Mouse (Mus musculus) forebrain, embryonic 10.5 days (tissue): ENCODE data around the gene Cyfip2. TPM values are rescaled to one million over a fixed set of nuclear protein-coding genes. Genes with fewer than 3 reads are reported as not detected.

Experiments used
- DNase-seq: peaks from one replicate; pipeline ENCODE4 v3.0.0-alpha.2; 2017; ENCODE audit warnings: low spot score; ENCODE audit errors: extremely low spot score
- H3K27ac ChIP-seq: fragments of 300-500 bp; sonication (generic); 2 replicates; pipeline ENCODE4 v1.5.1; 2016; ENCODE audit warnings: mild to moderate bottlenecking
- H3K27me3 ChIP-seq: fragments of 300-500 bp; sonication (generic); 2 replicates; pipeline ENCODE4 v1.6.1; 2016; ENCODE audit warnings: mild to moderate bottlenecking; ENCODE audit not compliant: poor library complexity, severe bottlenecking
- H3K36me3 ChIP-seq: fragments of 300-500 bp; sonication (generic); replicated peaks from 2 replicates; pipeline ENCODE4 v1.6.1; 2016; ENCODE audit warnings: mild to moderate bottlenecking, moderate library complexity
- H3K4me1 ChIP-seq: fragments of 300-500 bp; sonication (generic); 2 replicates; pipeline ENCODE4 v1.6.1; 2016
- H3K4me3 ChIP-seq: fragments of 300-500 bp; sonication (generic); 2 replicates; pipeline ENCODE4 v1.5.1; 2016; ENCODE audit warnings: mild to moderate bottlenecking, moderate library complexity
- H3K9me3 ChIP-seq: fragments of 300-500 bp; sonication (generic); 2 replicates; pipeline ENCODE4 v1.6.1; 2016; ENCODE audit warnings: mild to moderate bottlenecking, moderate library complexity
- WGBS: fragments of 180-500 bp; shearing (Covaris S2); methylation state at CpG from one replicate; pipeline ENCODE4 v1.1.7; 2016; 5-methylcytosine and 5-hydroxymethylcytosine counted together
- polyA plus RNA-seq: library from polyadenylated mRNA; unstranded; fragments of >200 nt; fragmentation: Nextera tagmentation; extraction: Ambion mirVana; gene quantifications from 2 replicates; pipeline ENCODE4 v1.2.1, GENCODE M21; 2016

Gene Cyfip2
- polyA plus RNA-seq = 23.1 and 25.0 TPM in 2 replicates

GRCm38 (mm10) chr11:46312523-46313035 lies at the start of gene Cyfip2:
Cyfip2 (minus strand) TSS chr11:46312859.
- H3K4me3 ChIP-seq = peak within 1 kb of the TSS; percentile 60
- no peaks in the 10 kb centered on the region for H3K9me3 ChIP-seq
- H3K4me1 ChIP-seq = peaks cover 45% of the 10 kb centered on the region
- 6% methylated on average over 14 of the region's 14 CpGs for WGBS
- peaks cover 10% of the 10 kb centered on the region for H3K27me3 ChIP-seq
- DNase-seq = no peak
- peak within 1 kb of the TSS; percentile 89 for H3K27ac ChIP-seq
- peaks cover 3% of the 10 kb centered on the region; the same call in 1 of the 2 replicates for H3K36me3 ChIP-seq

GRCm38 (mm10) chr11:46360991-46361665 lies 48.5 kb upstream of the Cyfip2 start:
- no peak overlapping the region for H3K27ac ChIP-seq
- peak; percentile 22 for DNase-seq

GRCm38 (mm10) chr11:46358369-46358768 lies 45.7 kb upstream of the Cyfip2 start:
- no peak for DNase-seq
- Histone ChIP-seq H3K4me3 (no peak overlapping the region), H3K27ac (no peak overlapping the region), H3K4me1 (peaks cover 8% of the 10 kb centered on the region; the same call in 1 of the 2 replicates), H3K36me3 (no peaks in the 10 kb centered on the region), H3K9me3 (no peaks in the 10 kb centered on the region), H3K27me3 (no peaks in the 10 kb centered on the region)
- WGBS = 70% methylated on average over 1 of the region's 1 CpGs

More at GRCm38 (mm10) chr11:46360991-46361665, 48.5 kb upstream of the Cyfip2 start:
- H3K4me3 ChIP-seq = no peak overlapping the region
- H3K27me3 ChIP-seq = no peaks in the 10 kb centered on the region
- H3K4me1 ChIP-seq = peaks cover 8% of the 10 kb centered on the region; the same call in 1 of the 2 replicates
- H3K36me3 ChIP-seq = no peaks in the 10 kb centered on the region
- WGBS = 76% methylated on average over 2 of the region's 2 CpGs
- no peaks in the 10 kb centered on the region for H3K9me3 ChIP-seq

GRCm38 (mm10) chr11:46349681-46350410 lies 37.2 kb upstream of the Cyfip2 start:
- Histone ChIP-seq H3K4me3 (no peak overlapping the region), H3K27ac (no peak overlapping the region), H3K36me3 (no peaks in the 10 kb centered on the region), H3K9me3 (no peaks in the 10 kb centered on the region), H3K4me1 (0 out of 2 replicates have a peak, but pooled peaks cover 4% of the 10 kb centered on the region), H3K27me3 (no peaks in the 10 kb centered on the region)
- 63% methylated on average over 2 of the region's 2 CpGs for WGBS
- no peak for DNase-seq

- H3K27ac ChIP-seq = no peak overlapping the region
- 76% methylated on average over 3 of the region's 3 CpGs for WGBS
- H3K36me3 ChIP-seq = no peaks in the 10 kb centered on the region
- no peak overlapping the region for H3K4me3 ChIP-seq
- H3K9me3 ChIP-seq = no peaks in the 10 kb centered on the region
- no peak for DNase-seq
- H3K4me1 ChIP-seq = 0 out of 2 replicates have a peak, but pooled peaks cover 4% of the 10 kb centered on the region
- H3K27me3 ChIP-seq = no peaks in the 10 kb centered on the region
Observed at GRCm38 (mm10) chr11:46348416-46348815, 35.8 kb upstream of the Cyfip2 start.

GRCm38 (mm10) chr11:46347756-46348155 lies 35.1 kb upstream of the Cyfip2 start:
- H3K27ac ChIP-seq = peak overlapping the region; percentile 40; the same call in 1 of the 2 replicates
- H3K4me1 ChIP-seq = 0 out of 2 replicates have a peak, but pooled peaks cover 4% of the 10 kb centered on the region
- no peaks in the 10 kb centered on the region for H3K36me3 ChIP-seq
- 97% methylated on average over 5 of the region's 5 CpGs for WGBS
- H3K9me3 ChIP-seq = no peaks in the 10 kb centered on the region
- no peak overlapping the region for H3K4me3 ChIP-seq
- no peaks in the 10 kb centered on the region for H3K27me3 ChIP-seq
- DNase-seq = no peak

- no peaks in the 10 kb centered on the region for H3K27me3 ChIP-seq
- H3K27ac ChIP-seq = no peak overlapping the region
- 69% methylated on average over 5 of the region's 5 CpGs for WGBS
- no peak for DNase-seq
- no peaks in the 10 kb centered on the region for H3K9me3 ChIP-seq
- H3K4me1 ChIP-seq = 0 out of 2 replicates have a peak, but pooled peaks cover 2% of the 10 kb centered on the region
- H3K4me3 ChIP-seq = no peak overlapping the region
- no peaks in the 10 kb centered on the region for H3K36me3 ChIP-seq
Observed at GRCm38 (mm10) chr11:46343886-46344546, 31.4 kb upstream of the Cyfip2 start.

GRCm38 (mm10) chr11:46341960-46342359 lies 29.3 kb upstream of the Cyfip2 start:
- no peaks in the 10 kb centered on the region for H3K36me3 ChIP-seq
- 95% methylated on average over 4 of the region's 4 CpGs for WGBS
- H3K27me3 ChIP-seq = no peaks in the 10 kb centered on the region
- DNase-seq = no peak
- H3K4me3 ChIP-seq = no peak overlapping the region
- H3K27ac ChIP-seq = no peak overlapping the region
- H3K9me3 ChIP-seq = no peaks in the 10 kb centered on the region
- no peaks in the 10 kb centered on the region for H3K4me1 ChIP-seq

GRCm38 (mm10) chr11:46336020-46336419 lies 23.4 kb upstream of the Cyfip2 start:
- no peaks in the 10 kb centered on the region for H3K4me1 ChIP-seq
- H3K36me3 ChIP-seq = no peaks in the 10 kb centered on the region
- WGBS = 86% methylated on average over 5 of the region's 5 CpGs
- DNase-seq = no peak
- H3K27me3 ChIP-seq = no peaks in the 10 kb centered on the region
- H3K9me3 ChIP-seq = no peaks in the 10 kb centered on the region
- no peak overlapping the region for H3K27ac ChIP-seq
- no peak overlapping the region for H3K4me3 ChIP-seq

GRCm38 (mm10) chr11:46332217-46332616 lies 19.6 kb upstream of the Cyfip2 start:
- H3K4me1 ChIP-seq = no peaks in the 10 kb centered on the region
- H3K9me3 ChIP-seq = no peaks in the 10 kb centered on the region
- no peaks in the 10 kb centered on the region for H3K27me3 ChIP-seq
- 93% methylated on average over 8 of the region's 8 CpGs for WGBS
- H3K36me3 ChIP-seq = no peaks in the 10 kb centered on the region
- H3K4me3 ChIP-seq = no peak overlapping the region
- no peak overlapping the region for H3K27ac ChIP-seq
- DNase-seq = no peak

- no peak overlapping the region for H3K27ac ChIP-seq
- no peaks in the 10 kb centered on the region for H3K9me3 ChIP-seq
- DNase-seq = no peak
- H3K36me3 ChIP-seq = no peaks in the 10 kb centered on the region
- no peaks in the 10 kb centered on the region for H3K27me3 ChIP-seq
- 91% methylated on average over 16 of the region's 16 CpGs for WGBS
- H3K4me3 ChIP-seq = no peak overlapping the region
- H3K4me1 ChIP-seq = 0 out of 2 replicates have a peak, but pooled peaks cover 3% of the 10 kb centered on the region
Observed at GRCm38 (mm10) chr11:46326271-46327015, 13.8 kb upstream of the Cyfip2 start.

- Histone ChIP-seq H3K27ac (no peak overlapping the region), H3K4me3 (no peak overlapping the region), H3K36me3 (no peaks in the 10 kb centered on the region), H3K27me3 (no peaks in the 10 kb centered on the region), H3K4me1 (0 out of 2 replicates have a peak, but pooled peaks cover 3% of the 10 kb centered on the region), H3K9me3 (no peaks in the 10 kb centered on the region)
- DNase-seq = no peak
- 80% methylated on average over 7 of the region's 7 CpGs for WGBS
Observed at GRCm38 (mm10) chr11:46321559-46321958, 8.9 kb upstream of the Cyfip2 start.
